Mouse (Mus musculus) neural tube, embryonic 11.5 days (tissue): ENCODE measurements around the gene Cdh12. TPM values are rescaled to one million over a fixed set of nuclear protein-coding genes. Genes with fewer than 3 reads are reported as not detected.
"Not testable (repeated sequence)": the region's sequence is repeated elsewhere in the genome, so short reads cannot be mapped to it uniquely, and the experiment has no call there.

Experiments used
- ATAC-seq: fragments of 200-750 bp; cut with Nextera tagmentation; 2 replicates; pipeline ENCODE4 v1.8.0; 2017; ENCODE audit warnings: moderate number of reproducible peaks, mild to moderate bottlenecking, moderate TSS enrichment, moderate library complexity; ENCODE audit not compliant: insufficient read depth, low FRiP score, low TSS enrichment
- DNase-seq: peaks from one replicate; pipeline ENCODE4 v3.0.0-alpha.2; 2015; ENCODE audit warnings: low spot score
- H3K27ac ChIP-seq: fragments of 300-500 bp; sonication (generic); 2 replicates; pipeline ENCODE4 v1.5.1; 2014; ENCODE audit warnings: low read depth, mild to moderate bottlenecking, low read length
- H3K27me3 ChIP-seq: fragments of 300-500 bp; sonication (generic); 2 replicates; pipeline ENCODE4 v1.6.1; 2014; ENCODE audit warnings: mild to moderate bottlenecking, low read length, mixed read lengths; ENCODE audit not compliant: control insufficient read depth, insufficient read depth
- H3K36me3 ChIP-seq: fragments of 300-500 bp; sonication (generic); 2 replicates; pipeline ENCODE4 v1.6.1; 2014; ENCODE audit warnings: mild to moderate bottlenecking, low read length, moderate library complexity, mixed read lengths; ENCODE audit not compliant: control insufficient read depth, insufficient read depth
- H3K4me1 ChIP-seq: fragments of 300-500 bp; sonication (generic); 2 replicates; pipeline ENCODE4 v1.6.1; 2014; ENCODE audit warnings: low read length, mixed read lengths; ENCODE audit not compliant: control insufficient read depth, insufficient read depth
- H3K4me2 ChIP-seq: fragments of 300-500 bp; sonication (generic); 2 replicates; pipeline ENCODE4 v1.6.1; 2014; ENCODE audit warnings: low read depth, mild to moderate bottlenecking, moderate library complexity
- H3K4me3 ChIP-seq: fragments of 300-500 bp; sonication (generic); 2 replicates; pipeline ENCODE4 v1.5.1; 2014; ENCODE audit warnings: low read depth, low read length
- H3K9ac ChIP-seq: fragments of 300-500 bp; sonication (generic); 2 replicates; pipeline ENCODE4 v1.6.1; 2014; ENCODE audit warnings: mild to moderate bottlenecking, low read length
- H3K9me3 ChIP-seq: fragments of 300-500 bp; sonication (generic); 2 replicates; pipeline ENCODE4 v1.6.1; 2016; ENCODE audit warnings: low read length; ENCODE audit not compliant: control insufficient read depth
- WGBS: fragments of 180-500 bp; shearing (Covaris S2); extraction: QIAGEN DNeasy Blood & Tissue Kit; methylation state at CpG from one replicate; pipeline ENCODE4 v1.1.7; 2014; 5-methylcytosine and 5-hydroxymethylcytosine counted together
- polyA plus RNA-seq: library from polyadenylated mRNA; unstranded; fragments of >200 nt; fragmentation: Nextera tagmentation; extraction: Ambion mirVana; gene quantifications from 2 replicates; pipeline ENCODE4 v1.2.1, GENCODE M21; 2014

Gene Cdh12
- polyA plus RNA-seq, 1 experiment from 2014 or later: 2.5 TPM

DNA sequence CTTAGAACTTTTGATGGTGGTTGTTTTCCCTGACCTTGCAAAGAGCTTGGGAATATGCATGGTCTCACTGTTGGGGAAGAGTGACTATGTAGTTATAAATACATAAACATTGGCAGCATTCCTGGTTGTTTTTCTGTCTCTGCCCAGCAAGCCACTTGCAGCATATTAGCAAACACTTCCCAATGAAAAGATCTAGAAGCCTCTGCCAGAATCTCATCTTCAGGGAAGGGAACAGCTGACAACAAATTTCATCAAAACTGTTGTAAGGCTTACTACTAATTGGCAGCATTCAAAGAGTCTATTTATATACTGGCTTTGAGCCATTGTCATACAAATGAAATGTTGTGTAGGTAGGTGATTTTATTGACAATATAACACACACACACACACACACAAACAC is 218.3 kb downstream of the Cdh12 start:
- Histone ChIP-seq H3K4me3 (no peak overlapping the region), H3K4me2 (no peak overlapping the region), H3K27ac (no peak overlapping the region), H3K9me3 (no peaks in the 10 kb centered on the region), H3K36me3 (no peaks in the 10 kb centered on the region), H3K27me3 (no peaks in the 10 kb centered on the region), H3K9ac (no peak overlapping the region), H3K4me1 (no peaks in the 10 kb centered on the region)
- ATAC-seq: no peak
- no peak for DNase-seq

GRCm38 (mm10) chr15:20667989-20668388 is 218.9 kb downstream of the Cdh12 start:
- no peak overlapping the region for H3K4me3 ChIP-seq
- H3K27me3 ChIP-seq: no peaks in the 10 kb centered on the region
- no peak overlapping the region for H3K9ac ChIP-seq
- H3K4me2 ChIP-seq: no peak overlapping the region
- H3K4me1 ChIP-seq: no peaks in the 10 kb centered on the region
- H3K36me3 ChIP-seq: no peaks in the 10 kb centered on the region
- H3K9me3 ChIP-seq: no peaks in the 10 kb centered on the region
- WGBS: 84% methylated on average over 1 of the region's 1 CpGs
- no peak overlapping the region for H3K27ac ChIP-seq
- no peak for DNase-seq
- no peak for ATAC-seq

GRCm38 (mm10) chr15:20669507-20669906 is 220.4 kb downstream of the Cdh12 start:
- not testable (repeated sequence) for DNase-seq
- 80% methylated on average over 2 of the region's 2 CpGs for WGBS

DNA sequence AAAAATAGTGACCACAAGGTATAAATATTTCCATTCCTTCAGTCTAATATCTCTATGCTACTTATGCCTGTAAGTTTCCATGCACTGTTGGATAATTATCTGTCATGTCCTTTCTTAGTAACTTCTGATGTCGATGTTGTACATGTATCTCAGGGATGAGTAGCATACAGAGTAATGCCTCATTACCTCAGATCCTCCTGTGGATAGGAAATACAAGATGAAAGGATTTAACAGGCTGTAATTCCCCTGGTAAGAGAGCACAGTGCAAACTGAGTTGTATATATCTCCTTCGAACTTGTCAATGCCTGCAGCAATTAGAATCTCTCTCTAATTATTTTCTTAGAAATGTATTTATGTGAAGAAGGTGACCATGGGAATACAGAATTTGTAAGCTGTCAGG is 233.7 kb downstream of the Cdh12 start:
- no peaks in the 10 kb centered on the region for H3K4me1 ChIP-seq
- no peak overlapping the region for H3K4me3 ChIP-seq
- WGBS: 79% methylated on average over 2 of the region's 2 CpGs

More at GRCm38 (mm10) chr15:20669507-20669906, 220.4 kb downstream of the Cdh12 start:
- not testable (repeated sequence) for H3K4me3 ChIP-seq, H3K36me3 ChIP-seq, H3K9ac ChIP-seq, H3K9me3 ChIP-seq, H3K4me2 ChIP-seq, ATAC-seq, H3K27me3 ChIP-seq, H3K4me1 ChIP-seq, H3K27ac ChIP-seq

GRCm38 (mm10) chr15:20684200-20684599 is 235.1 kb downstream of the Cdh12 start:
- Histone ChIP-seq H3K4me2 (no peak overlapping the region), H3K27me3 (no peaks in the 10 kb centered on the region), H3K4me1 (no peaks in the 10 kb centered on the region), H3K9ac (no peak overlapping the region), H3K4me3 (no peak overlapping the region), H3K36me3 (no peaks in the 10 kb centered on the region), H3K27ac (no peak overlapping the region), H3K9me3 (no peaks in the 10 kb centered on the region)
- WGBS: 72% methylated on average over 5 of the region's 5 CpGs
- ATAC-seq (no peak), DNase-seq (no peak)

More for the DNA sequence above, 233.7 kb downstream of the Cdh12 start:
- no peak overlapping the region for H3K9ac ChIP-seq
- no peak overlapping the region for H3K4me2 ChIP-seq
- no peaks in the 10 kb centered on the region for H3K36me3 ChIP-seq
- DNase-seq: no peak
- no peak overlapping the region for H3K27ac ChIP-seq
- ATAC-seq: no peak
- no peaks in the 10 kb centered on the region for H3K9me3 ChIP-seq
- H3K27me3 ChIP-seq: no peaks in the 10 kb centered on the region

DNA sequence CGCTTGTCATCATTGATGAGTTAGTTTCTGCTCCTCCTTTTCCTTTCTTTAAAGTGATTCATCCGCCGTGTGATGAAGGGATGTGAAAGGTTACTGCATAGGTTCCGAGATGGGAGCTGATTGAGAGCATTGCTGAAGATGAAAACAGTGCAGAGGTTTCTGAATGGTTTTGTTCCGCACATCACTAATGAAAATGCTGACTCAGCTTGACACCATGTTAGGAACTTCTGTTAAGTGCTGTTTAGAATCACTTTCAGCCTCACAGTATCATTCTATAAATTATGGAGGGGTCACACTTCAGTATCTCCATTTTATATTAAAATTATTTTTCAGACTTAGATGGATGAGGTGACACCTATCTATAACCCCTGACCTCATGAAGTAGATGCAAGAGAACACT is 247.2 kb downstream of the Cdh12 start:
- Histone ChIP-seq H3K36me3 (no peaks in the 10 kb centered on the region), H3K27ac (no peak overlapping the region), H3K4me2 (no peak overlapping the region), H3K9ac (no peak overlapping the region), H3K9me3 (no peaks in the 10 kb centered on the region), H3K4me3 (no peak overlapping the region), H3K27me3 (no peaks in the 10 kb centered on the region), H3K4me1 (no peaks in the 10 kb centered on the region)
- no peak for ATAC-seq
- DNase-seq: no peak
- 80% methylated on average over 5 of the region's 5 CpGs for WGBS

GRCm38 (mm10) chr15:20711859-20712258 is 262.8 kb downstream of the Cdh12 start:
- 86% methylated on average over 4 of the region's 4 CpGs for WGBS
- Histone ChIP-seq H3K36me3 (no peaks in the 10 kb centered on the region), H3K27me3 (no peaks in the 10 kb centered on the region), H3K9ac (no peak overlapping the region), H3K4me2 (no peak overlapping the region), H3K4me3 (no peak overlapping the region), H3K9me3 (no peaks in the 10 kb centered on the region), H3K27ac (no peak overlapping the region), H3K4me1 (no peaks in the 10 kb centered on the region)
- DNase-seq (no peak), ATAC-seq (no peak)

- H3K27me3 ChIP-seq: no peaks in the 10 kb centered on the region
- no peaks in the 10 kb centered on the region for H3K4me1 ChIP-seq
- no peaks in the 10 kb centered on the region for H3K36me3 ChIP-seq
- DNase-seq (no peak), ATAC-seq (no peak)
- H3K4me2 ChIP-seq: no peak overlapping the region
- H3K9me3 ChIP-seq: no peaks in the 10 kb centered on the region
- H3K9ac ChIP-seq: no peak overlapping the region
- H3K4me3 ChIP-seq: no peak overlapping the region
- H3K27ac ChIP-seq: no peak overlapping the region
Observed at GRCm38 (mm10) chr15:20772289-20772688, 323.2 kb downstream of the Cdh12 start.

DNA sequence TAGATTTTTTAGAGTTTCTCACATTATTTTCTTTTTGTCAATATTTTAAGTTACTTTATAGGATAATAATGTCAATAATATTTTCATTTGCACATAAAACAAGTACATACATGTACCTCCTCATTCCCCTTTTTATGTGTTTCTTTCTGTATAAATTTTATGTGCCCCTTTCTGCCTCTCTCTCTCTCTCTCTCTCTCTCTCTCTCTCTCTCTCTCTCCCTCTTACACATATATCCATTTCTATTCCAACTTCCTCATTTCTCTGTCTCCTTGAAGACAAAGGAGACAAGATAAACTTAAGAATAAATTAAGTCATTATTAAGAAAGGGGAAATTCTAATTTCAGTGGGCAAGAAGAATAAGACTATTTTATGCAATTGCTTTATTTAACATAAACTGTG is 324.4 kb downstream of the Cdh12 start:
- no peak overlapping the region for H3K4me2 ChIP-seq
- no peaks in the 10 kb centered on the region for H3K4me1 ChIP-seq
- no peak for DNase-seq
- H3K9ac ChIP-seq: no peak overlapping the region
- no peak for ATAC-seq
- H3K9me3 ChIP-seq: no peaks in the 10 kb centered on the region
- no peak overlapping the region for H3K27ac ChIP-seq
- no peaks in the 10 kb centered on the region for H3K27me3 ChIP-seq
- H3K4me3 ChIP-seq: no peak overlapping the region
- no peaks in the 10 kb centered on the region for H3K36me3 ChIP-seq
